Mouse (Mus musculus): ENCODE data around the gene Cfl1. TPM values are rescaled to one million over a fixed set of nuclear protein-coding genes. Genes with fewer than 3 reads are reported as not detected.
A peak's percentile ranks its signal among the peaks of the same experiment; 100 is the strongest.

Cfl1 gene
- polyA plus RNA-seq, 1 experiment from 2014 or later, result 4,056 TPM

DNA sequence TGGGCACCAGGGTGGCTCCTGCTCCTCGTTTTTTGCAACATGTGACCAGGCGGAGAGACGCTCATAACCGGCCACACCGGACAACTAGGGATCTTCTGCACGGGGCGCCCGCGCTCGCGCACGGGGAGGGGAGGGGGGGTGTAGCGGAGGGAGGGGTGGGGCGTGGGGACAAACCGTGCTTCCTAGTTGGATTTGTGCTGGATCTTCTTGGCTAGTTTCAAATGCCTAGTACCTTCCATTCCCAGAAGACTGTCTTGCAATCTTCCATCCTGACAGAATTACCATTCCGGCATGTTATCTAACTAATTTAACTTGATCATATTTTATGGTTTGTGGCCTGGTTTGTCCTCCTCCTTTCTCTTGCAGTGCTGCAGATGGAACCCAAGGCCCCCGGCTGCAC lies 13.4 kb downstream of the Cfl1 start, which contains the start of gene 1700020D05Rik:
1700020D05Rik (minus strand) TSS at position 101 of the 400 bp plus-strand sequence.
- Histone ChIP-seq H3K9me3 (ENCODE audit: control insufficient read depth, low read length) (no peaks in the 10 kb centered on the region), H3K4me2 (replicated peaks; ENCODE audit: low read depth, low read length) (no peak within 1 kb of the TSS), H3K4me3 (ENCODE audit: low read depth, low read length) (no peak within 1 kb of the TSS; the same call in 1 of the 2 replicates), H3K27me3 (ENCODE audit: control insufficient read depth, insufficient read depth, low read length) (no peaks in the 10 kb centered on the region), H3K36me3 (ENCODE audit: control insufficient read depth, insufficient read depth, low read length) (no peaks in the 10 kb centered on the region), H3K27ac (ENCODE audit: low read depth, low read length) (no peak within 1 kb of the TSS), H3K9ac (ENCODE audit: low read depth, low read length) (no peak within 1 kb of the TSS), H3K4me1 (replicated peaks; ENCODE audit: control insufficient read depth, insufficient read depth, low read length) (no peaks in the 10 kb centered on the region)
- DNase-seq (ENCODE audit: low spot score) (no peak), ATAC-seq (ENCODE audit: low FRiP score) (no peak)
- 46% methylated on average over 17 of the region's 17 CpGs for WGBS

DNA sequence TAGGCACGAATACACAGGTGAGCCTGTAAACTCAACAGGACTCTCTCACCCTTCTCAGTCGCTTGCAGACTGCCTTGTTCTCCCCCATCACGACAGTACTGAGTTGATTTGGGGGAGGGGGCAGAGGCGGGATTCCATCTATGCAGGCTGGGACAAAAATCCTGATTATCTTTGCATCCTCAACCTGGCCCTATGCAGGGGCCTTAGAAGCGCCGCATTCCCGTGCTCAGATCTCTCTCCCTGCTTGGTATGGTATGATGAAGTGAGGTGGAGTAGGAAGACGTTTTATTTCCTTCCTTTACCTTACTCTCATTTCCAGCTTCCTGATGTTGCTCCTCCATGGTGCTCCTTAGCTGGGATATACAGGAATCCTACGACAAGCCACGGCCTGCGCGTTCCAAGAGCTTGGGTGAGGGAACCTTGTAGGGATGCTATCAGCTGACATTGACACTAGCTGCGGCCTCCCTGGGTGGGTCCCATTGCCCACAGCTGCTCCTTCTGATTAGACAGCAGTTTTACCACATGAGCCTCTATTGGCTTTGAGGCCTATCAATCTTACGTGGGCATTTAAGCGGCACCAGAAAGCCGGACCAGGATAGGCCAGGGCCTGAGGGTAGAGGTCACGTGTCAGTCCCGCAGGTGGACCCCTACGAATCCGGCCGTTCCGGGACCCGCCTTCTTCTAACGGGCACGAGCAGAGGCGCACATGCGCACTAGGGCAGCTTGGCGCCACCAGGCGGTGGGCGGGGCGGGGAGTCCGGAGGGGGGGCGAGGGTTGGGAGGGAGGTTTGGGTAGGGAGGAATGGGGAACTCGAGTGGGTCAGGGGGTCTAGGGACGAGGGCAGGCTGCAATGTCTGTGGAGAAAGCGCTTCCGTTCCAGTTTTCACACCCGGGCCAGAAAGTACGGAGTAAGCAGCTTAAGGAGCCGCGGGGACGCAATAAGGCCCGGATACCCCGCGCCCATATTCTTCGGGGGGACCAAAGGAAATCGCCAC lies 20.1 kb downstream of the Cfl1 start, which contains the start of gene Snx32:
Snx32 (minus strand) TSS at position 508 of the 996 bp plus-strand sequence.
- DNase-seq (ENCODE audit: low spot score) (peak; percentile 93), ATAC-seq (ENCODE audit: low FRiP score) (peak; percentile 99)
- WGBS, result 4% methylated on average over 45 of the region's 47 CpGs
- peak within 1 kb of the TSS; percentile 63 for H3K4me2 ChIP-seq (replicated peaks; ENCODE audit: low read depth, low read length)
- no peaks in the 10 kb centered on the region for H3K4me1 ChIP-seq (replicated peaks; ENCODE audit: control insufficient read depth, insufficient read depth, low read length)
- no peaks in the 10 kb centered on the region for H3K36me3 ChIP-seq (ENCODE audit: control insufficient read depth, insufficient read depth, low read length)
- H3K4me3 ChIP-seq (ENCODE audit: low read depth, low read length), result peak within 1 kb of the TSS; percentile 43
- no peaks in the 10 kb centered on the region for H3K9me3 ChIP-seq (ENCODE audit: control insufficient read depth, low read length)
- H3K27me3 ChIP-seq (ENCODE audit: control insufficient read depth, insufficient read depth, low read length), result no peaks in the 10 kb centered on the region
- H3K9ac ChIP-seq (ENCODE audit: low read depth, low read length), result peak within 1 kb of the TSS; percentile 59
- 0 out of 2 replicates have a peak within 1 kb of the TSS, but pooled peaks have one; percentile 0 for H3K27ac ChIP-seq (ENCODE audit: low read depth, low read length)

DNA sequence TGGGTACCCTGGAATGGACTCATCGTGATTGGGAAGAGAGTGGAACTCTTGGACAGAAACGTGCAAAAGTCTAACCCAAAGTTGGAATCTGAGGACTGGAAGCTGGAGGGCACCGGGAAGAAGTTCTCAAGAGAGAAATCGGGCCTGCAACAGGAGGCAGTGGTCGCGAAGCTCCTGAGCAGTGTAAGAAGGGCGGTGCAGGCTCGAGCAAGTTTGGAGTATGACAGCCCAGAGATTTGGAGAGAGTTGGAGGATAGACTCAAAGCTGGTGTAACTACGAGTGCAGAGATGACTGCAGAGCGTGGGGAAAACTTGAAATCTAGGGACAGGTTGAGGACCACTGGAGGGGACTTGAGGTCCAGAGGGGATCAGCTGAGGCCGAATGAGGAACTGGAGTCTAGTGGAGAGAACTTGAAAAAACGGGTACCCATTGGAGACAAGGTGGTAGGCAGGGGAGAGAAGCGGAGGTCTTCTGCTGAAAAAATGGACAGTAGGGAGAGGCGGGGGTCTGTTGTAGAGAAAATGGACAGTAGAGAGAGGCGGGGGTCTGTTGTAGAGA lies 20.9 kb downstream of the Cfl1 start:
- WGBS, result 55% methylated on average over 15 of the region's 15 CpGs
- no peak overlapping the region for H3K27ac ChIP-seq (ENCODE audit: low read depth, low read length)
- no peak for ATAC-seq (ENCODE audit: low FRiP score)

DNA sequence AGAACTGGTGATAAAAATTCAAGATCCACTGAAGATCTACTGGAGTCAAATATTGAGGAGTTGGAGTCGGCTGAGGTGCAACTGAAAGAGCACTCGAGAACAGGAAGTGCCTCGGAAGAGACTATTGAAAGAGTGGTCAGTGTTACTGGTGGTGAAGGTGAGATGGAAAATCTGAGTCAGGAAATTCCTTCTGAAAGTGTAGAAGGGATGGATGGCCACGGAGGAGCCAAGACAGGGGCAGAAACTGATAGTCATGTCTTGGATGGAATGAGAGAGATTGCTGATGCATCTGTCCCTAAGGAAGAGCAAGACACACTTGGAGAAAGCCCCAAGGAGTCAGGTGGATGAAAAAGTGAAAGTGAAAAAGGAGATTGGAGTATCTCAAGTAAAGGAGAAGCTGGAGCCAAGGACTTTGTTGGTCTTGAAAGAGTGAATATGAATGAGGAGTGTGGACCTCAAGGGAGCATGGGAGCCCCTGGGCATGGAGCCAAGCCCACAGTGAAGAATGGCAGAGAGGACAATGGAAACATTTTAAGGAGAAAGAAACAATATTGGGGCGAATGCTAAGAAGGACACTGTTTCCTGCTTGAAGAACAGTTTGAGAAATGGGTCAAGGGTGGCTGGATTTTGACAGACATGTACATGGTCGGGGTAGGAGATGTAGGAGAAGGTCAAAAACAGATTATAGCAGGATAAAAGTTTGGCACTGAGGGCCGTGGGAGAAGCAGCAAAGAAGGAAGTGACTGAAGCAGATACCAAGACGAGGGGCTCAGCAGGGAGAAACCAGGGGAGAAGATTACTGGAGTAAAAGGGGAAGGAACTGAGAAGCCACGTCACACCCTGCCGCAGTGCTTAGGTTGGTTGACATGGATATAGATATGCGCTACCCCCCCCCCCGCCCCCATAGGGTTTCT lies 22.1 kb downstream of the Cfl1 start:
- Histone ChIP-seq H3K36me3 (ENCODE audit: control insufficient read depth, insufficient read depth, low read length) (no peaks in the 10 kb centered on the region), H3K4me1 (replicated peaks; ENCODE audit: control insufficient read depth, insufficient read depth, low read length) (no peaks in the 10 kb centered on the region), H3K27ac (ENCODE audit: low read depth, low read length) (no peak overlapping the region), H3K9ac (ENCODE audit: low read depth, low read length) (no peak overlapping the region), H3K9me3 (ENCODE audit: control insufficient read depth, low read length) (no peaks in the 10 kb centered on the region), H3K4me3 (ENCODE audit: low read depth, low read length) (no peak overlapping the region), H3K27me3 (ENCODE audit: control insufficient read depth, insufficient read depth, low read length) (no peaks in the 10 kb centered on the region), H3K4me2 (replicated peaks; ENCODE audit: low read depth, low read length) (no peak overlapping the region)
- DNase-seq (ENCODE audit: low spot score), result no peak
- WGBS, result 85% methylated on average over 12 of the region's 12 CpGs
- no peak for ATAC-seq (ENCODE audit: low FRiP score)

More for the DNA sequence above, 20.9 kb downstream of the Cfl1 start:
- peak overlapping the region; percentile 59 for H3K9ac ChIP-seq (ENCODE audit: low read depth, low read length)
- no peaks in the 10 kb centered on the region for H3K9me3 ChIP-seq (ENCODE audit: control insufficient read depth, low read length)
- no peaks in the 10 kb centered on the region for H3K27me3 ChIP-seq (ENCODE audit: control insufficient read depth, insufficient read depth, low read length)
- H3K36me3 ChIP-seq (ENCODE audit: control insufficient read depth, insufficient read depth, low read length), result no peaks in the 10 kb centered on the region
- peak overlapping the region; percentile 43 for H3K4me3 ChIP-seq (ENCODE audit: low read depth, low read length)
- no peaks in the 10 kb centered on the region for H3K4me1 ChIP-seq (replicated peaks; ENCODE audit: control insufficient read depth, insufficient read depth, low read length)
- peak overlapping the region; percentile 63 for H3K4me2 ChIP-seq (replicated peaks; ENCODE audit: low read depth, low read length)
- no peak for DNase-seq (ENCODE audit: low spot score)

DNA sequence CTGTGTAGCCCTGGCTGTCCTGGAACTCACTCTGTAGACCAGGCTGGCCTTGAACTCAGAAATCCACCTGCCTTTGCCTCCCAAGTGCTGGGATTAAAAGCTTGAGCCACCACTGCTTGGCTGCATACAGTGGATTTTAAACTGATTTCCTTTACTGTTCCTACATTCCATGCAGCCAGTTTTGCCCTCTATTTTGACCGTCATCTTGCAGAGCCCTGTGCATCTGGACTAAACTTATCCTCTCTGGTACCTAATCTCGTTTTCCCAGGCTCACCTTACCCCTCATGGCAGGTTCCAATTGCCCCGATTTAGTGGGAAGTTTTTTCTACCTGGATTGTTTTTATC lies 22.7 kb downstream of the Cfl1 start:
- no peak overlapping the region for H3K9ac ChIP-seq (ENCODE audit: low read depth, low read length)
- WGBS, result 89% methylated on average over 3 of the region's 3 CpGs
- no peak overlapping the region for H3K4me3 ChIP-seq (ENCODE audit: low read depth, low read length)
- DNase-seq (ENCODE audit: low spot score), result no peak
- no peaks in the 10 kb centered on the region for H3K27me3 ChIP-seq (ENCODE audit: control insufficient read depth, insufficient read depth, low read length)
- ATAC-seq (ENCODE audit: low FRiP score), result no peak
- H3K4me1 ChIP-seq (replicated peaks; ENCODE audit: control insufficient read depth, insufficient read depth, low read length), result no peaks in the 10 kb centered on the region
- H3K9me3 ChIP-seq (ENCODE audit: control insufficient read depth, low read length), result no peaks in the 10 kb centered on the region
- H3K36me3 ChIP-seq (ENCODE audit: control insufficient read depth, insufficient read depth, low read length), result no peaks in the 10 kb centered on the region
- H3K4me2 ChIP-seq (replicated peaks; ENCODE audit: low read depth, low read length), result no peak overlapping the region
- no peak overlapping the region for H3K27ac ChIP-seq (ENCODE audit: low read depth, low read length)

DNA sequence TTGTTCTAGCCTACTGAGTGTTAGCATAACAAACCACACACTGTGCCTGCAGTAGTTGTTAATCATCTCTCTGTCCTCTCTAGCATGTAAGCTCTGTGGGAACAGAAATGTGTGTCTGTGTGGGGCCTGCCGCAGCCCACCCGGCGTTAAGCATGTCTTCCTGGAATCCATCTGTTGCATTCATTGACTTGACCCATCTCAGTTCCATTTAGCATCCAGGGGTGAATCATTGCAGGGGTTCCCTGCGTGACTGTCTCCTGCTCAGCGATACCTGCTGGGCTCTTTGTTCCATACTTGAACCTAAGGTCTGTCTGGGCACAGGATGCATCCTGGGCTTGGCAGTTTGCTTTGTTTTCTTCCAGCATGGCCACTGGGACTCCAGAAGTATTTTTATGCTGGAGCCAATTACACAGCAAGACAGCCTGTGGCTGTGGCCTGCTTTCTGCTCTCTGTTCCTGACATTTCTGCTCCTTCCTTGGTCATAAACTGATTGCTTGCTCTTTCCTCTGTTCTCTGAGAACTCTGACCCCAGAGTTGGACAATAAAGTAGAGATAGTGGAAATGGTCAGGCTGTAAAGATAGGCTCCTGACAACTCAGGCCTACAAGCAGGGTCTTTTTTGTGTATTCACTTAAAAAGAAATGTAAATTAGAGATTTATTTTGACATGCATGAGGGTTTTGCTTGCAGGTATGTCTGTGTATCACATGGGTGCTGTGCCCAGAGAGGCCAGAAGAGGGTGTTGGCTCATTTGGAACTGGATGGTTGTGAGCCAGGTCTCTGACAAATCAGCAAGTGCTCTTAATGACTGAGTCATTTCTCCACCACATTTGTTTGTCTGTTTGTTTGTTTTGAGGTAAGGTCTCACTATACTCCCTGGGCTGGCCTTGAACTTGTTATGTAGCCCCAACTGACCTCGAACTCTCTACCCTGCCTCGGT lies 25.9 kb downstream of the Cfl1 start:
- Histone ChIP-seq H3K27me3 (ENCODE audit: control insufficient read depth, insufficient read depth, low read length) (no peaks in the 10 kb centered on the region), H3K4me3 (ENCODE audit: low read depth, low read length) (no peak overlapping the region), H3K9ac (ENCODE audit: low read depth, low read length) (no peak overlapping the region), H3K4me2 (replicated peaks; ENCODE audit: low read depth, low read length) (no peak overlapping the region), H3K36me3 (ENCODE audit: control insufficient read depth, insufficient read depth, low read length) (no peaks in the 10 kb centered on the region), H3K4me1 (replicated peaks; ENCODE audit: control insufficient read depth, insufficient read depth, low read length) (no peaks in the 10 kb centered on the region), H3K27ac (ENCODE audit: low read depth, low read length) (no peak overlapping the region), H3K9me3 (ENCODE audit: control insufficient read depth, low read length) (no peaks in the 10 kb centered on the region)
- no peak for ATAC-seq (ENCODE audit: low FRiP score)
- no peak for DNase-seq (ENCODE audit: low spot score)
- WGBS, result 77% methylated on average over 7 of the region's 7 CpGs

DNA sequence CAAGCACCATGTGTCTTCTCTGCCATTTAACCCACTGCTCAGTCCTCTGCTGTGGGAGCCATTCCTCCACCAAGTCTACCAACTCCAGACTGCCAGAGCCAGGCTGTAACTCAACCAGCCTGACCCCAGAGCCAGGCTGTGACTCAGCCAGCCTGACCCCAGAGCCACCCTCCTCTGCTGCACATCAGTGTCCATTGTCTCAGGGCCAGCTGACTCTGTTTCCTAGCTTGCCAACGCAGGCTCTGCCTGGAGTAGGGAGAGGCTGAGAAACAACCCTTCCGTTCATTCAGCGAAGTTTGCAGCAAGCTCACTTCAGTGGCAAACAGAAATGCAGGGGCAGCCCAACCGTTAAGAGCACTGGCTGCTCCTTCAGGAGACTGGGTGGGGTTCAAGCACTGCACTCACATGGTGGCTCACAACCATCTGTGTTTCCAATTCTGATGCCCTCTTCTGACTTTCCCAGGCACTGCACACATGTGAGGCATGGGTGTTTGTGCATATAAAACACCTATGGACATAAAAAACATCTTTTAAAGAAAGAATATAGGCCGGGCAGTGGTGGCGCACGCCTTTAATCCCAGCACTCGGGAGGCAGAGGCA lies 26.8 kb downstream of the Cfl1 start:
- no peak for ATAC-seq (ENCODE audit: low FRiP score)
- no peak for DNase-seq (ENCODE audit: low spot score)
- no peak overlapping the region for H3K4me2 ChIP-seq (replicated peaks; ENCODE audit: low read depth, low read length)
- no peak overlapping the region for H3K4me3 ChIP-seq (ENCODE audit: low read depth, low read length)
- H3K9ac ChIP-seq (ENCODE audit: low read depth, low read length), result no peak overlapping the region
- H3K27me3 ChIP-seq (ENCODE audit: control insufficient read depth, insufficient read depth, low read length), result no peaks in the 10 kb centered on the region
- H3K27ac ChIP-seq (ENCODE audit: low read depth, low read length), result no peak overlapping the region
- no peaks in the 10 kb centered on the region for H3K36me3 ChIP-seq (ENCODE audit: control insufficient read depth, insufficient read depth, low read length)
- H3K9me3 ChIP-seq (ENCODE audit: control insufficient read depth, low read length), result no peaks in the 10 kb centered on the region
- WGBS, result 84% methylated on average over 8 of the region's 8 CpGs
- H3K4me1 ChIP-seq (replicated peaks; ENCODE audit: control insufficient read depth, insufficient read depth, low read length), result no peaks in the 10 kb centered on the region

Measured in hindbrain, embryonic 11.5 days (tissue).